In the genomic region with DNA sequence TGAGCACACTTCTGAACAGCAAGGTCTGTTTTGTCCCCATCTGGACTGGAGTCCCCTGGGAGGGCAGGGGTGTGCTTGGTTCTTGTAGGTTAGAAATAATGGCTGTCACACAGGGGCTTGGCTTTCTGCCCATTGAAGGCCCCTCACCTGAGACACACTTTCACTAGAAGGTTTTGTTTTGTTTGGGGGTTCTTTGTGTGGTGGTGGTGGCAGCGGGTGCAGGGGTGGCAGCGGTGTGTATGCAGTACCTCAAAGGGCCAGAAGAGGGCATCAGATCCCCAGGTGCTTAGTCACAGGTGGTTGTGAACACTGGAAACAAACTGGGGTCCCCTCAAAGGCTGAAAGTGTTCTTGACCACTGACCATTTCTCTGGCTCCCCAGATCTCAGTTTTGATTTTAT, we compare ENCODE assay signal across 9 mouse cellular contexts. TPM values are rescaled to one million over a fixed set of nuclear protein-coding genes. Genes with fewer than 3 reads are reported as not detected.
DNase-seq lines count a peak whose midpoint lies in the region; ATAC-seq and TF ChIP-seq lines count a peak whose summit lies in the region.
"Had no signal": no experiment of that assay in that cellular context is flagged by ENCODE, and none has a peak within 500 bp of the region (broad histone marks: within the 10 kb centered on the region; RNA-seq: fewer than 3 reads in every experiment).

No protein-coding gene starts in this region.

- H3K27me3 ChIP-seq in intestine, embryonic 14.5 days (replicated peaks; ENCODE audit: control insufficient read depth, insufficient read depth, low read length): no peaks in the 10 kb centered on the region
- H3K27me3 ChIP-seq in intestine, embryonic 15.5 days (replicated peaks): no peaks in the 10 kb centered on the region
- H3K27me3 ChIP-seq in C2C12 (ENCODE audit: control insufficient read depth, insufficient read depth, insufficient read length): no peaks in the 10 kb centered on the region
- H3K27me3 ChIP-seq in liver, embryonic 14.5 days (ENCODE audit: control insufficient read depth, insufficient read depth, low read length): peaks cover 5% of the 10 kb centered on the region
- H3K27me3 ChIP-seq: stomach, embryonic 15.5 days had no signal

- H3K4me1 ChIP-seq in intestine, embryonic 14.5 days (replicated peaks; ENCODE audit: control insufficient read depth, insufficient read depth, low read length): no peaks in the 10 kb centered on the region
- H3K4me1 ChIP-seq in intestine, embryonic 15.5 days (replicated peaks): no peaks in the 10 kb centered on the region
- H3K4me1 ChIP-seq in liver, embryonic 14.5 days (replicated peaks; ENCODE audit: control insufficient read depth in 2 of 2, insufficient read depth in 2 of 2, low read length in 1 of 2): no peaks in the 10 kb centered on the region
- H3K4me1 ChIP-seq: stomach, embryonic 15.5 days had no signal

- H3K4me2 ChIP-seq in intestine, embryonic 14.5 days (ENCODE audit: low read length): no peak overlapping the region
- no peak overlapping the region for H3K4me2 ChIP-seq in intestine, embryonic 15.5 days (replicated peaks)
- H3K4me2 ChIP-seq in liver, embryonic 14.5 days (ENCODE audit: low read depth): no peak overlapping the region
- H3K4me2 ChIP-seq: stomach, embryonic 15.5 days had no signal

- no peaks in the 10 kb centered on the region for H3K9me3 ChIP-seq in intestine, embryonic 14.5 days (ENCODE audit: control insufficient read depth, low read length)
- no peaks in the 10 kb centered on the region for H3K9me3 ChIP-seq in intestine, embryonic 15.5 days
- H3K9me3 ChIP-seq in liver, embryonic 14.5 days (ENCODE audit: control insufficient read depth, low read length): no peaks in the 10 kb centered on the region
- H3K9me3 ChIP-seq: stomach, embryonic 15.5 days had no signal

- 18% methylated on average over 2 of the region's 2 CpGs for WGBS in intestine, embryonic 14.5 days
- 29% methylated on average over 2 of the region's 2 CpGs for WGBS in intestine, embryonic 15.5 days
- 19% methylated on average over 2 of the region's 2 CpGs for WGBS in liver, embryonic 14.5 days (ENCODE audit: insufficient replicate concordance)

- no peak overlapping the region for H3K9ac ChIP-seq in intestine, embryonic 14.5 days (ENCODE audit: low read length)
- no peak overlapping the region for H3K9ac ChIP-seq in intestine, embryonic 15.5 days
- no peak overlapping the region for H3K9ac ChIP-seq in liver, embryonic 14.5 days (replicated peaks)
- H3K9ac ChIP-seq: stomach, embryonic 15.5 days had no signal

- H3K36me3 ChIP-seq in intestine, embryonic 14.5 days (ENCODE audit: control insufficient read depth, insufficient read depth, low read length): no peaks in the 10 kb centered on the region
- no peaks in the 10 kb centered on the region for H3K36me3 ChIP-seq in intestine, embryonic 15.5 days
- H3K36me3 ChIP-seq in C2C12 (ENCODE audit: control insufficient read depth, insufficient read depth): no peaks in the 10 kb centered on the region
- H3K36me3 ChIP-seq in liver, embryonic 14.5 days (replicated peaks; ENCODE audit: control insufficient read depth, insufficient read depth, low read depth): no peaks in the 10 kb centered on the region
- H3K36me3 ChIP-seq: stomach, embryonic 15.5 days had no signal

- peak; percentile 54 for TF ChIP-seq CTCF in C2C12 (IDR thresholded peaks at IDR 0.05; ENCODE audit: control insufficient read depth, insufficient read depth, insufficient read length)
- peak; percentile 92 for TF ChIP-seq CTCF in liver, embryonic 14.5 days (IDR thresholded peaks at IDR 0.05; ENCODE audit: low read depth)

- H3K79me3 ChIP-seq in C2C12 (ENCODE audit: low read depth): no peaks in the 10 kb centered on the region

- TF ChIP-seq EP300 in liver, embryonic 14.5 days (IDR thresholded peaks at IDR 0.05; ENCODE audit: low read depth): no peak

- H3K27ac ChIP-seq in intestine, embryonic 14.5 days (ENCODE audit: low read depth): no peak overlapping the region
- no peak overlapping the region for H3K27ac ChIP-seq in intestine, embryonic 15.5 days
- no peak overlapping the region for H3K27ac ChIP-seq in liver, embryonic 14.5 days
- H3K27ac ChIP-seq: stomach, embryonic 15.5 days had no signal

- H3K4me3 ChIP-seq in intestine, embryonic 14.5 days (ENCODE audit: low read depth, low read length): no peak overlapping the region
- no peak overlapping the region for H3K4me3 ChIP-seq in intestine, embryonic 15.5 days (replicated peaks)
- no peak overlapping the region for H3K4me3 ChIP-seq in C2C12 (ENCODE audit: insufficient read depth, poor library complexity, severe bottlenecking)
- no peak overlapping the region for H3K4me3 ChIP-seq in liver, embryonic 14.5 days (ENCODE audit: insufficient read depth in 1 of 2, low read depth in 2 of 2, low read length in 2 of 2)
- H3K4me3 ChIP-seq: stomach, embryonic 15.5 days had no signal

- H3ac ChIP-seq in C2C12 (ENCODE audit: control insufficient read depth, insufficient read length, low read depth): no peak overlapping the region

- peak; percentile 72 for DNase-seq in intestine, embryonic 14.5 days (ENCODE audit: low spot score)
- DNase-seq in adrenal gland, postnatal 10 days: peak; percentile 71
- no peak for DNase-seq in liver, embryonic 14.5 days (ENCODE audit: low read depth in 3 of 3, low spot score in 3 of 3)
- DNase-seq in left cerebral cortex, adult 9 months (ENCODE audit: low spot score in 2 of 2): no peak
- no peak for DNase-seq in urinary bladder, postnatal 36 days (ENCODE audit: low spot score in 2 of 2)
- no peak for DNase-seq in ovary, postnatal 10 days (ENCODE audit: low spot score)

- H3K79me2 ChIP-seq in C2C12 (ENCODE audit: control insufficient read depth, insufficient read depth): no peaks in the 10 kb centered on the region

- no peak for ATAC-seq in intestine, embryonic 14.5 days (replicated peaks; ENCODE audit: low FRiP score, low TSS enrichment, low read depth)
- ATAC-seq in intestine, embryonic 15.5 days: no peak
- ATAC-seq in liver, embryonic 14.5 days (ENCODE audit: insufficient read depth): no peak

TF ChIP-seq in C2C12, 6 proteins besides CTCF, POLR2A, EP300 and RAD21:
- TF ChIP-seq MYOG (IDR thresholded peaks at IDR 0.05; ENCODE audit: control insufficient read depth, extremely low read depth, insufficient read length): no peak
- no peak for TF ChIP-seq USF1 (IDR thresholded peaks at IDR 0.05; ENCODE audit: low read depth)
- TF ChIP-seq CEBPB (IDR thresholded peaks at IDR 0.05; ENCODE audit: low read depth): no peak
- TF ChIP-seq MYOD1 (IDR thresholded peaks at IDR 0.05; ENCODE audit: control insufficient read depth, insufficient read length, low read depth): no peak
- TF ChIP-seq MAX (IDR thresholded peaks at IDR 0.05): no peak
- TF ChIP-seq FOSL1 (IDR thresholded peaks at IDR 0.05; ENCODE audit: insufficient read depth, low read length, poor library complexity, severe bottlenecking): no peak

RNA-seq across cellular contexts. Expression of a gene that starts 11.3 kb away (rescaled TPM):
- 1.1 and 1.4 TPM in 2 replicates for polyA plus RNA-seq in intestine, embryonic 14.5 days (2014; fragmentation: Nextera tagmentation; extraction: Ambion mirVana)
- 1.6 and 1.7 TPM in 2 replicates for polyA plus RNA-seq in intestine, embryonic 15.5 days (2015; fragmentation: Nextera tagmentation; extraction: Ambion mirVana)
- polyA plus RNA-seq in C2C12 (2012; fragmentation: generic; extraction: Trizol): 7.0 TPM
- total RNA-seq in adrenal gland, postnatal 10 days (2021): 10 to 100 TPM; 16.2 to 23.0 TPM
- 0.19 and 0.24 TPM in 2 replicates for polyA plus RNA-seq in liver, embryonic 14.5 days (2012; rRNA removed)
- polyA plus RNA-seq in liver, embryonic 14.5 days (2014; fragmentation: Nextera tagmentation; extraction: Ambion mirVana): 0.27 TPM in 1 of 2 replicates, not detected in the other

RNA-seq across cellular contexts. Expression of a gene that starts 14.7 kb away (rescaled TPM):
- polyA plus RNA-seq in intestine, embryonic 14.5 days (2014; fragmentation: Nextera tagmentation; extraction: Ambion mirVana): 4.1 and 4.2 TPM in 2 replicates
- polyA plus RNA-seq in intestine, embryonic 15.5 days (2015; fragmentation: Nextera tagmentation; extraction: Ambion mirVana): 4.0 and 4.3 TPM in 2 replicates
- polyA plus RNA-seq in C2C12 (2012; fragmentation: generic; extraction: Trizol): 6.3 TPM
- 1 to 10 TPM; 7.0 to 9.1 TPM for total RNA-seq in adrenal gland, postnatal 10 days (2021)
- polyA plus RNA-seq in liver, embryonic 14.5 days (2012; rRNA removed): 146 and 180 TPM in 2 replicates
- polyA plus RNA-seq in liver, embryonic 14.5 days (2014; fragmentation: Nextera tagmentation; extraction: Ambion mirVana): 82.6 and 96.5 TPM in 2 replicates

RNA-seq across cellular contexts. Expression of a gene that starts 22.4 kb away (rescaled TPM):
- 11.7 and 12.8 TPM in 2 replicates for polyA plus RNA-seq in intestine, embryonic 14.5 days (2014; fragmentation: Nextera tagmentation; extraction: Ambion mirVana)
- 5.2 and 5.7 TPM in 2 replicates for polyA plus RNA-seq in intestine, embryonic 15.5 days (2015; fragmentation: Nextera tagmentation; extraction: Ambion mirVana)
- 8.7 TPM for polyA plus RNA-seq in C2C12 (2012; fragmentation: generic; extraction: Trizol)
- 10 to 100 TPM; 11.9 to 15.1 TPM for total RNA-seq in adrenal gland, postnatal 10 days (2021)
- polyA plus RNA-seq in liver, embryonic 14.5 days (2012; rRNA removed): 1.4 TPM in 2 replicates
- polyA plus RNA-seq in liver, embryonic 14.5 days (2014; fragmentation: Nextera tagmentation; extraction: Ambion mirVana): 3.5 and 3.6 TPM in 2 replicates

RNA-seq across cellular contexts. Expression of a gene that starts 24.5 kb away (rescaled TPM):
- polyA plus RNA-seq in intestine, embryonic 14.5 days (2014; fragmentation: Nextera tagmentation; extraction: Ambion mirVana): 0.42 and 0.95 TPM in 2 replicates
- 0.25 and 0.50 TPM in 2 replicates for polyA plus RNA-seq in intestine, embryonic 15.5 days (2015; fragmentation: Nextera tagmentation; extraction: Ambion mirVana)
- 0.21 TPM for polyA plus RNA-seq in C2C12 (2012; fragmentation: generic; extraction: Trizol)
- under 1 TPM; 0.39 to 1.00 TPM for total RNA-seq in adrenal gland, postnatal 10 days (2021)
- polyA plus RNA-seq in liver, embryonic 14.5 days (2012; rRNA removed): 0.02 and 0.06 TPM in 2 replicates
- not detected in 2 replicates for polyA plus RNA-seq in liver, embryonic 14.5 days (2014; fragmentation: Nextera tagmentation; extraction: Ambion mirVana)

RNA-seq across cellular contexts. Expression of a gene that starts 24.6 kb away (rescaled TPM):
- 93.8 and 95.8 TPM in 2 replicates for polyA plus RNA-seq in intestine, embryonic 14.5 days (2014; fragmentation: Nextera tagmentation; extraction: Ambion mirVana)
- 105 and 122 TPM in 2 replicates for polyA plus RNA-seq in intestine, embryonic 15.5 days (2015; fragmentation: Nextera tagmentation; extraction: Ambion mirVana)
- 134 TPM for polyA plus RNA-seq in C2C12 (2012; fragmentation: generic; extraction: Trizol)
- 100 to 1,000 TPM; 116 to 119 TPM for total RNA-seq in adrenal gland, postnatal 10 days (2021)
- polyA plus RNA-seq in liver, embryonic 14.5 days (2012; rRNA removed): 31.5 and 45.1 TPM in 2 replicates
- 29.2 and 31.2 TPM in 2 replicates for polyA plus RNA-seq in liver, embryonic 14.5 days (2014; fragmentation: Nextera tagmentation; extraction: Ambion mirVana)

Comparison
In these comparisons a context has a peak if more than half of its experiments do, and no peak if none do; other contexts are left out.
1. DNase-seq: peak in intestine, embryonic 14.5 days (single experiment) and adrenal gland, postnatal 10 days (single experiment); none in liver, embryonic 14.5 days (0 of 3), left cerebral cortex, adult 9 months (0 of 2), urinary bladder, postnatal 36 days (0 of 2) and ovary, postnatal 10 days (single experiment).
2. RNA of a gene that starts 14.7 kb away (polyA plus RNA-seq): 82.6 to 180 TPM in liver, embryonic 14.5 days; 6.3 TPM in C2C12 (single experiment), 4.0 to 4.3 TPM in intestine, embryonic 15.5 days and 4.1 to 4.2 TPM in intestine, embryonic 14.5 days; every median in the first group is over 10 times any median in the second.